In the genomic region with DNA sequence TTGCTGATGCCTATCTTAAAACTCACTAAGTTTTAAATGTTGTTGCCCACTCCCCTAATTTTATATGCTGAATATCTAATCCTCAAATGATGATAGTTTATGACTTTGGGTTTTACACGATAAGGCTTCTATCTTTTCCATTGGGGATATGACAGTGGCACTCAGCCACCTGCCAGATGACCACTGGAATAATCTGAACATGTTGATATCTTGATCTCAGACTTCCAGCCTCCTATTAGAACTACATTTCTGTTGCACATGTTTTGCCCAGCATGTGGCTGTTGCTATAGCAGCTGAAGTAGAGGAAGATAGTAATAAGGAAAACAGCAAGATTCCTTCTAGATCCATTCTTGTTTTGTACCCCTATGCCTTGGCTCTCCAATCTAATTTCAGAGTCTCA, we compare ENCODE assay signal across 13 mouse cellular contexts.
"Had no signal": no experiment of that assay in that cellular context is flagged by ENCODE, and none has a peak within 500 bp of the region (broad histone marks: within the 10 kb centered on the region; RNA-seq: fewer than 3 reads in every experiment).

No protein-coding gene starts in this region.

- H3K27ac ChIP-seq: kidney, postnatal 0 days; liver, embryonic 13.5 days; midbrain, embryonic 12.5 days; neural tube, embryonic 12.5 days; neural tube, embryonic 15.5 days had no signal

- H3K9me3 ChIP-seq: liver, embryonic 13.5 days; midbrain, embryonic 12.5 days; neural tube, embryonic 12.5 days; neural tube, embryonic 15.5 days had no signal

- H3K27me3 ChIP-seq: liver, embryonic 13.5 days; midbrain, embryonic 12.5 days; neural tube, embryonic 12.5 days; neural tube, embryonic 15.5 days had no signal

- H3K36me3 ChIP-seq: liver, embryonic 13.5 days; midbrain, embryonic 12.5 days; neural tube, embryonic 12.5 days; neural tube, embryonic 15.5 days had no signal

- H3K4me2 ChIP-seq: liver, embryonic 13.5 days; midbrain, embryonic 12.5 days; neural tube, embryonic 12.5 days; neural tube, embryonic 15.5 days had no signal

- H3K4me1 ChIP-seq: liver, embryonic 13.5 days; midbrain, embryonic 12.5 days; neural tube, embryonic 12.5 days; neural tube, embryonic 15.5 days had no signal

- ATAC-seq: intestine, postnatal 0 days had no signal

- H3K4me3 ChIP-seq: liver, embryonic 13.5 days; midbrain, embryonic 12.5 days; neural tube, embryonic 12.5 days; neural tube, embryonic 15.5 days had no signal

- H3K9ac ChIP-seq: liver, embryonic 13.5 days; midbrain, embryonic 12.5 days; neural tube, embryonic 12.5 days; neural tube, embryonic 15.5 days had no signal

- DNase-seq: kidney, adult 2 months; kidney, postnatal 25 days; liver, embryonic 13.5 days; lung, adult 2 months; lung, postnatal 14 days; lung, postnatal 4 days; thymus, adult 18-20 months; thymus, postnatal 36 days had no signal
